Mouse (Mus musculus): Measurements from ENCODE around the gene Sh3d19. TPM values are rescaled to one million over a fixed set of nuclear protein-coding genes. Genes with fewer than 3 reads are reported as not detected.
"Not testable (repeated sequence)": the region's sequence is repeated elsewhere in the genome, so short reads cannot be mapped to it uniquely, and the experiment has no call there.

Gene Sh3d19
- polyA plus RNA-seq, 1 experiment from 2014 or later: 11.0 TPM

DNA sequence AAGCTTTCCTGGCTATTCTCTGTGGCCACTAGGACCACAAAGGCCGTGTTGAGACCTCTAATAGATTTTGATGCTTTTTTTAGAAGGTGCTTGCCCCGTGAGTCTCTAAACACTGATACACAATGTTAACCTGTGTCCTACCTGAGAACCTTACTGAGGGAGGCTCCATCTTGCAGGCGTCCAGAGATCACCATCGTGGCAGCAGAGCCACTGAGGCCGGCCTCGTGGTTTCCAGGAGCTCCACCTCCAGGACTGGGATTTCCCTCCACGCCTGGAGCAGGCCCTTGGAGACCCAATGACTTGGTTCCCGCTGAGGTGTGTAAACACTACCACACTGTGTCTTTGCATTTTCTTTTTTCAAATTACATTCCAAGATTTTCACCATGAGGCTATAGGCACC lies 112.1 kb downstream of the Sh3d19 start:
- 89% methylated on average over 8 of the region's 8 CpGs for WGBS
- Histone ChIP-seq H3K4me3 (ENCODE audit: low read depth, low read length) (no peak overlapping the region), H3K27ac (ENCODE audit: low read depth, low read length) (no peak overlapping the region), H3K9me3 (ENCODE audit: control insufficient read depth, low read length) (no peaks in the 10 kb centered on the region), H3K36me3 (ENCODE audit: control insufficient read depth, insufficient read depth, low read length) (no peaks in the 10 kb centered on the region), H3K4me2 (ENCODE audit: low read depth, low read length, severe bottlenecking) (no peak overlapping the region), H3K27me3 (ENCODE audit: control insufficient read depth, insufficient read depth, low read length) (no peaks in the 10 kb centered on the region), H3K4me1 (replicated peaks; ENCODE audit: control insufficient read depth, insufficient read depth, low read length) (no peaks in the 10 kb centered on the region), H3K9ac (ENCODE audit: low read length) (no peak overlapping the region)
- DNase-seq (ENCODE audit: low spot score) (no peak), ATAC-seq (replicated peaks; ENCODE audit: low FRiP score) (no peak)

DNA sequence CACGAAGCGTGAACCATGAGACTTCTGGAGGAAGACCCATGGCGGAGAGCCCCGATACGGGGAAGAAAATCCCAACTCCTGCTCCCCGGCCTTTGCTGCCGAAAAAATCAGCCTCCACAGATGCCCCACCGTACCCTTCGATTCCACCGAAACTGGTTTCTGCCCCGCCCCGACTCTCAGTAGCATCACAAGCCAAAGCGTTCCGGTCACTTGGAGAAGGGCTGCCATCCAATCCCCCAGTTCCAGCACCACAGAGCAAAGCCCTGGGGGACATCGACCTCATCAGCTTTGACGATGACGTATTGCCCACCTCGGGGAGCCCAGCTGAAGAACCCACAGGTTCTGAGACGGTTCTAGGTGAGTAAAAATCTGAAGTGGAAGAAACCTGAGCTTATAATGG lies 114.1 kb downstream of the Sh3d19 start:
- H3K27me3 ChIP-seq (ENCODE audit: control insufficient read depth, insufficient read depth, low read length): no peaks in the 10 kb centered on the region
- H3K4me3 ChIP-seq (ENCODE audit: low read depth, low read length): no peak overlapping the region
- DNase-seq (ENCODE audit: low spot score) (no peak), ATAC-seq (replicated peaks; ENCODE audit: low FRiP score) (no peak)
- H3K4me2 ChIP-seq (ENCODE audit: low read depth, low read length, severe bottlenecking): no peak overlapping the region
- no peaks in the 10 kb centered on the region for H3K9me3 ChIP-seq (ENCODE audit: control insufficient read depth, low read length)
- WGBS: 94% methylated on average over 19 of the region's 19 CpGs
- H3K4me1 ChIP-seq (replicated peaks; ENCODE audit: control insufficient read depth, insufficient read depth, low read length): no peaks in the 10 kb centered on the region
- no peak overlapping the region for H3K27ac ChIP-seq (ENCODE audit: low read depth, low read length)
- H3K9ac ChIP-seq (ENCODE audit: low read length): no peak overlapping the region
- H3K36me3 ChIP-seq (ENCODE audit: control insufficient read depth, insufficient read depth, low read length): no peaks in the 10 kb centered on the region

DNA sequence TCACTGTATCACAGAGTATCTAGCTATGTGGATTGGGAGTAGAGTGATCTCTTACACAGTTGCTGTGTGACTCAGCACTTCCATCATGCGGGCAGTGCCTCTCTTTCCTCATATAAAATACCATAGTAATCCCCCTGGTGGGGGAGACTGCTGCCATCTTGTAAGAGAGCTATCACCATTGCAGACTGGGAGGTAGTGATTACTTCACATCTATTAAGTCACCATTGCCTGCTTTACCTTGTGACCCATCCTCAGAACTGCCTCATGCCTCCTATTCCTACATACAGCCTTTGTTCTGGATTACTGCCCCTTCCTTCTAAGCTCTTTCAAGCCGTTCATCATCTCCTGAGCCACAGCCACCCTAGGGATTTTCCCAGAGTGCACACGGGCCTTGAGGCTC lies 117.0 kb downstream of the Sh3d19 start:
- Histone ChIP-seq H3K9ac (ENCODE audit: low read length) (no peak overlapping the region), H3K36me3 (ENCODE audit: control insufficient read depth, insufficient read depth, low read length) (no peaks in the 10 kb centered on the region), H3K4me2 (ENCODE audit: low read depth, low read length, severe bottlenecking) (no peak overlapping the region), H3K9me3 (ENCODE audit: control insufficient read depth, low read length) (no peaks in the 10 kb centered on the region), H3K27ac (ENCODE audit: low read depth, low read length) (no peak overlapping the region), H3K27me3 (ENCODE audit: control insufficient read depth, insufficient read depth, low read length) (no peaks in the 10 kb centered on the region), H3K4me3 (ENCODE audit: low read depth, low read length) (no peak overlapping the region), H3K4me1 (replicated peaks; ENCODE audit: control insufficient read depth, insufficient read depth, low read length) (no peaks in the 10 kb centered on the region)
- WGBS: 84% methylated on average over 3 of the region's 3 CpGs
- no peak for DNase-seq (ENCODE audit: low spot score)
- ATAC-seq (replicated peaks; ENCODE audit: low FRiP score): no peak

DNA sequence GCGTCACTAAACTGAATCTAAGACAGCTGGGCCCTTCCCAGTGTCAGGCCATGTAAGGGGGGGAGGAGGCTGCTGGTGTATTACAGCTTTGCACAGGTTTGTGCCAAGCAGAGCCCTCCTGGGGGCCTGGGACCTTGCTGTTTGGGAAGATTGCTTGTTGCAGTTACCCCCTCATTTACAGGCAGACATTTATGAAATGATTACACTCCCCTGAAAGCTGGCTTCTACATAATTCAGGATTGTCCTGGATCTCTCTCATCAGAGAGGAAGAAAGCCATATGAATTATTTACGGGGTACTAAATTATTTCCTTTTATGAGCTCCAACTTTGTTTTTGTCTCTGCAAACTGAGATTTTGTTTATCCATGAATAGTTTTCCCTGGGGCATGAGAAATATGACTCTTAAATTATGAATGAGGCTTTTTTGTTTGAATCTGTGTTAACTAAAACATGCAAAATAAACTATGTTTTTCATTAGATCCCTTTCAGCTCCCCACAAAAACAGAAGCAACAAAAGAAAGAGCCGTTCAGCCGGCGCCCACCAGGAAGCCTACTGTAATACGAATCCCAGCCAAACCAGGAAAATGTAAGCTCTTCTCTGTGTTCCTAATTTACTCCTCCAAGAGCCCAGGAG lies 122.4 kb downstream of the Sh3d19 start:
- WGBS: 45% methylated on average over 6 of the region's 6 CpGs
- no peak overlapping the region for H3K4me3 ChIP-seq (ENCODE audit: low read depth, low read length)
- H3K36me3 ChIP-seq (ENCODE audit: control insufficient read depth, insufficient read depth, low read length): no peaks in the 10 kb centered on the region
- H3K27me3 ChIP-seq (ENCODE audit: control insufficient read depth, insufficient read depth, low read length): no peaks in the 10 kb centered on the region
- no peak overlapping the region for H3K4me2 ChIP-seq (ENCODE audit: low read depth, low read length, severe bottlenecking)
- DNase-seq (ENCODE audit: low spot score): no peak
- H3K4me1 ChIP-seq (replicated peaks; ENCODE audit: control insufficient read depth, insufficient read depth, low read length): no peaks in the 10 kb centered on the region; the same call in 1 of the 2 replicates
- H3K9ac ChIP-seq (ENCODE audit: low read length): no peak overlapping the region
- H3K27ac ChIP-seq (ENCODE audit: low read depth, low read length): peak overlapping the region; percentile 1; the same call in 1 of the 2 replicates
- no peak for ATAC-seq (replicated peaks; ENCODE audit: low FRiP score)
- no peaks in the 10 kb centered on the region for H3K9me3 ChIP-seq (ENCODE audit: control insufficient read depth, low read length)

DNA sequence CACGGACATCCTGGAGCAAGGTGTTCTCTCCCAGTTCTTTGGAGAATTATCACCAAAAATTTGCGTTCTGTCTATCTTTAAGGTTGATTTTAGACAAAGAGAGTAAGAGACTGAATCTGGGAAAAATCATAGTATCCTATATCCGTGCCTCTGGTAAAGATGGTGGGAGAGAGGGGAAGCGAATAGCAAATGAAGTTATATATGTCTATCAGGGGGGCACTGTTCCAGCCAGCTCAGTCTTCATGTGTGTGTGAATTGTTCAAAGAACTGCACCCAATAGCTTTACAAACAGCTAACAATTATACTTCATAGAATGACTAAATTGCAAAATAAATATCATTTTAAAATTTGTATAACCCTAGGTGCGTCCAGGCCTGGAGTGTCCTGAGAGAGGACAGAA lies 123.0 kb downstream of the Sh3d19 start:
- no peaks in the 10 kb centered on the region; the same call in 1 of the 2 replicates for H3K4me1 ChIP-seq (replicated peaks; ENCODE audit: control insufficient read depth, insufficient read depth, low read length)
- H3K27ac ChIP-seq (ENCODE audit: low read depth, low read length): peak overlapping the region; percentile 1; the same call in 1 of the 2 replicates
- H3K4me3 ChIP-seq (ENCODE audit: low read depth, low read length): no peak overlapping the region
- H3K9ac ChIP-seq (ENCODE audit: low read length): no peak overlapping the region
- H3K9me3 ChIP-seq (ENCODE audit: control insufficient read depth, low read length): no peaks in the 10 kb centered on the region
- H3K4me2 ChIP-seq (ENCODE audit: low read depth, low read length, severe bottlenecking): no peak overlapping the region
- no peaks in the 10 kb centered on the region for H3K36me3 ChIP-seq (ENCODE audit: control insufficient read depth, insufficient read depth, low read length)
- DNase-seq (ENCODE audit: low spot score): no peak
- no peaks in the 10 kb centered on the region for H3K27me3 ChIP-seq (ENCODE audit: control insufficient read depth, insufficient read depth, low read length)
- no peak for ATAC-seq (replicated peaks; ENCODE audit: low FRiP score)
- 81% methylated on average over 5 of the region's 5 CpGs for WGBS

DNA sequence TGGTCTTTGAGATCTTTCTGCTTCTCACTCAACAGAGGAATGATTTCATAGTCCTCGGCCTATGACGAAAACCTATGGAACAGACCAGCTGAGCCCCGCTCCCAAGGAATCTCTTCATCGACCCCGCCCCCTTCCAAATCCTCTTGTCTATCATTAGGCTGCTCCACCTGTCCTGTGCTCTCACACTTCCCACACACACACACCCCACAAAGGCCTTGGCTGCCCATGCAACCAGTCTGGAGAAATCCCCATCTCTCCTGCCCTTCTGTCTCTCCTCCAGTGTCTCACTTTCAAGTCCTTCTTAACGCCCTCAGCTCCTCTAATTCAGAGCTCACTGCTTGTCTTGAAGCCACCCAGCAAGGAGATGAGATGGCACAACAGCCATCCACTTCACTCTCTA lies 131.0 kb downstream of the Sh3d19 start:
- Histone ChIP-seq H3K4me1 (replicated peaks; ENCODE audit: control insufficient read depth, insufficient read depth, low read length) (no peaks in the 10 kb centered on the region), H3K9ac (ENCODE audit: low read length) (no peak overlapping the region), H3K4me3 (ENCODE audit: low read depth, low read length) (no peak overlapping the region), H3K36me3 (ENCODE audit: control insufficient read depth, insufficient read depth, low read length) (no peaks in the 10 kb centered on the region), H3K27ac (ENCODE audit: low read depth, low read length) (no peak overlapping the region), H3K27me3 (ENCODE audit: control insufficient read depth, insufficient read depth, low read length) (no peaks in the 10 kb centered on the region), H3K9me3 (ENCODE audit: control insufficient read depth, low read length) (no peaks in the 10 kb centered on the region), H3K4me2 (ENCODE audit: low read depth, low read length, severe bottlenecking) (no peak overlapping the region)
- no peak for ATAC-seq (replicated peaks; ENCODE audit: low FRiP score)
- peak; percentile 30 for DNase-seq (ENCODE audit: low spot score)
- 84% methylated on average over 6 of the region's 6 CpGs for WGBS

DNA sequence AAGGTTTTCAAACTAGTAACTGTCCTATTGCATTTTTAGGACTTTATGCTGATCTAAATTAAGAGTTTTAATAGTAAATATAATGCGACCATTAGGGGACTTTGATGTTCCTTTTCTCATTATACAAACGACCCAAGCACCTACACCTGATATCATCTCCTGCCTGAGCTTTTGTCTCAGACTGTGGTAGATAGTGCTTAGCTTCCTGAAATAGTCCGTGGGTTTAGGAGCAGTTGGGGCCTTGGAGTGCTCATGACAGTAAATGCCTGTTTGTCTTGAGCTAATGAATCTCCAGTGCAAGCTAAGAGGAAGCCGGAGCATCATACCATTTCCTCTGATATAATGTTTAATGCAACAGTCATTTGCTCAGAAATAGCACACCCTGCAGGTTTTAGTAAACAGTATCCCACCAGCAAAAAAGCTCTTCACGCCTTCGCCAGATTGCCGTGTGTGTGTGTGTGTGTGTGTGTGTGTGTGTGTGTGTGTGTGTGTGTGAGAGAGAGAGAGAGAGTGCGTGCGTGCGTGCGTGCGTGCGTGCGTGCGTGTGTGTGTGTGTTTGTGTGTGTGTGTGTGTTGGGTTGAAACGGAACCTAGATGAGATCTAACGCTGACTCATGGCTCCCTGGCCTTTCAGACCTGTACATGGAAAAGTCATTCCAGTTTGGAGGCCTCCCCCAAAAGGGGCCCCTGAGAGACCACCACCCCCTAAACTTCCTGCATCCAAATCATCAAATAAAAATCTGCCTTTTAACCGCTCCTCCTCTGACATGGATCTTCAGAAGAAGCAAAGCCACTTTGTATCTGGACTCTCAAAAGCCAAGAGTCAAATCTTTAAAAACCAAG lies 132.8 kb downstream of the Sh3d19 start:
- no peaks in the 10 kb centered on the region for H3K27me3 ChIP-seq (ENCODE audit: control insufficient read depth, insufficient read depth, low read length)
- WGBS: 88% methylated on average over 16 of the region's 18 CpGs
- H3K4me1 ChIP-seq (replicated peaks; ENCODE audit: control insufficient read depth, insufficient read depth, low read length): no peaks in the 10 kb centered on the region
- ATAC-seq (replicated peaks; ENCODE audit: low FRiP score) (no peak), DNase-seq (ENCODE audit: low spot score) (no peak)
- H3K36me3 ChIP-seq (ENCODE audit: control insufficient read depth, insufficient read depth, low read length): no peaks in the 10 kb centered on the region
- no peak overlapping the region for H3K9ac ChIP-seq (ENCODE audit: low read length)
- H3K4me3 ChIP-seq (ENCODE audit: low read depth, low read length): no peak overlapping the region
- no peak overlapping the region for H3K27ac ChIP-seq (ENCODE audit: low read depth, low read length)
- H3K4me2 ChIP-seq (ENCODE audit: low read depth, low read length, severe bottlenecking): no peak overlapping the region
- H3K9me3 ChIP-seq (ENCODE audit: control insufficient read depth, low read length): no peaks in the 10 kb centered on the region

DNA sequence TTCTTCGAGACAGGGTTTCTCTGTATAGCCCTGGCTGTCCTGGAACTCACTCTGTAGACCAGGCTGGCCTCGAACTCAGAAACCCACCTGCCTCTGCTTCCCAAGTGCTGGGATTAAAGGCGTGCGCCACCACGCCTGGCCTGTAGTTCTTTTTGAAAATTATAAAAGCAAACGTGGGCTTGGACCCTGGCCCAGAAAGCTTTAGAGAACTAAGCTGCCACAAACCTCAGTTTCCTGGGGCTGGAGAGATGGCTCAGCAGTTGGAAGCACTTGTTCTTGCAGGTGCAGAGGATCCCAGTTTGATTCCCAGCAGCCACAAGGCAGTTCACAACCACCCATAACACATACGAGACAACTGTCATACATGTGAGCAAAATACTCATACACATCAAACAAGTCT lies 133.5 kb downstream of the Sh3d19 start:
- 88% methylated on average over 7 of the region's 7 CpGs for WGBS
- not testable (repeated sequence) for H3K36me3 ChIP-seq (ENCODE audit: control insufficient read depth, insufficient read depth, low read length); H3K9me3 ChIP-seq (ENCODE audit: control insufficient read depth, low read length); H3K9ac ChIP-seq (ENCODE audit: low read length); H3K4me1 ChIP-seq (replicated peaks; ENCODE audit: control insufficient read depth, insufficient read depth, low read length); DNase-seq (ENCODE audit: low spot score); ATAC-seq (replicated peaks; ENCODE audit: low FRiP score); H3K4me2 ChIP-seq (ENCODE audit: low read depth, low read length, severe bottlenecking); H3K27me3 ChIP-seq (ENCODE audit: control insufficient read depth, insufficient read depth, low read length); H3K27ac ChIP-seq (ENCODE audit: low read depth, low read length); H3K4me3 ChIP-seq (ENCODE audit: low read depth, low read length)

DNA sequence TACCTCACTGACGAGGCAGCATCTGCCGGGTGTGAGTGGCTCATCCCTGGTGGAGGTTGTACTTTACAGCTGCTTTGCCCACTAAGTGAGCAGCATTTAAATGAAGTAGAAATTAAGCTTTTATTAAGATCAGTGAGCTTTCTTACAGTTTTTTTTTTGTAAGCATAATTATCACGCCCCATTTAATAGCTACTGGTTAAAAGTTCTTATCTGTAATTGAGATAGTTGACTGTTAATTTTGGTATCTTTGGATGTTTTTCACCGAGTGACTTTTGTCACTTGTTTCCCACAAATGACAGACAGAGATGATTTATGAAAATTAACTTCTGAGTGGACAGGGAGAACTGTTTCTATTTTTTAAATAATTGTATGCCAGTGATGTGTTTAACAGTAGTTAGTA lies 134.0 kb downstream of the Sh3d19 start:
- ATAC-seq (replicated peaks; ENCODE audit: low FRiP score) (no peak), DNase-seq (ENCODE audit: low spot score) (no peak)
- WGBS: 87% methylated on average over 4 of the region's 4 CpGs

More for the DNA sequence above, 134.0 kb downstream of the Sh3d19 start:
- Histone ChIP-seq H3K9ac (ENCODE audit: low read length) (no peak overlapping the region), H3K27ac (ENCODE audit: low read depth, low read length) (no peak overlapping the region), H3K4me3 (ENCODE audit: low read depth, low read length) (no peak overlapping the region), H3K9me3 (ENCODE audit: control insufficient read depth, low read length) (no peaks in the 10 kb centered on the region), H3K4me2 (ENCODE audit: low read depth, low read length, severe bottlenecking) (no peak overlapping the region), H3K4me1 (replicated peaks; ENCODE audit: control insufficient read depth, insufficient read depth, low read length) (no peaks in the 10 kb centered on the region), H3K36me3 (ENCODE audit: control insufficient read depth, insufficient read depth, low read length) (no peaks in the 10 kb centered on the region), H3K27me3 (ENCODE audit: control insufficient read depth, insufficient read depth, low read length) (no peaks in the 10 kb centered on the region)

Data from forebrain, embryonic 11.5 days (tissue).